25 mouse cellular contexts compared by ENCODE assay signal in the genomic region with DNA sequence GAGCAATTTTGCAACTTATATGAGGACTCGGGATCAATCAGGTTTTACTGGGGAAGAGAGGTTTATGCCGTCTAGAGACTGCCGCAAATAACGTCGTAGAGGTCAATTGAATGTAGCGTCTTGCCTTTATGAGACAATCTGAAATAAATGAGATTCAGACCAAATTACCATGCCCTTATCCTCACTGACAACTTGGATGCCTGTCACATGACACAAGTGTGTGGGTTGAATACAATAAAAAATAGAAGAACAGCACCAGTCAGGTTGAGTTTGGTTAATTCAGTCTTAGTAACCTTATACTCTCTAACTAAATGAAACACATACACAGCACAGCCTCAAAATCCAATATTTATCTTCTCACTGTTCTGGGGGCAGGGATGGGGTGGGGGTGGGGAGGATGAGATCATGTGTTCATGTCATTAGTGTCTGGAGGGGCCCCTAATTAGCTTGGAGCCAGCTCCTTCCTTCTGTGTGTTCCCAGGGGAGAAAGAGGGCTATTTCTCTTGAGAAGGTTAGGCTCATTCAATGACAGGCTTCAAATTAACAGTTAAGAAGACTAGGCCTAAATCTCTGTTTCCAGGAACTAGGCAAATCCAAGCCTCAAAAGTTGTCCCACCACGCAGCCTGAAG.
DNase-seq lines count a peak whose midpoint lies in the region; ATAC-seq and TF ChIP-seq lines count a peak whose summit lies in the region.
"Had no signal": no experiment of that assay in that cellular context is flagged by ENCODE, and none has a peak within 500 bp of the region (broad histone marks: within the 10 kb centered on the region; RNA-seq: fewer than 3 reads in every experiment).

No protein-coding gene starts in this region.

- 75% methylated on average over 7 of the region's 7 CpGs for WGBS in hindbrain, embryonic 11.5 days
- WGBS in hindbrain, embryonic 10.5 days = 80% methylated on average over 7 of the region's 7 CpGs
- 70% methylated on average over 7 of the region's 7 CpGs for WGBS in embryonic facial prominence, embryonic 11.5 days
- WGBS in midbrain, embryonic 13.5 days = 56% methylated on average over 7 of the region's 7 CpGs

- no peak overlapping the region for H3K4me3 ChIP-seq in hindbrain, embryonic 11.5 days (ENCODE audit: low read depth, low read length)
- H3K4me3 ChIP-seq in hindbrain, embryonic 10.5 days = no peak overlapping the region
- no peak overlapping the region for H3K4me3 ChIP-seq in CH12.LX (replicated peaks in 1 of 3; ENCODE audit: low read depth in 2 of 3, low read length in 2 of 3, poor library complexity in 1 of 3)
- H3K4me3 ChIP-seq in embryonic facial prominence, embryonic 11.5 days (ENCODE audit: low read depth, low read length) = no peak overlapping the region
- no peak overlapping the region for H3K4me3 ChIP-seq in midbrain, embryonic 13.5 days (replicated peaks)
- H3K4me3 ChIP-seq: heart, adult 2 months; left cerebral cortex, adult 2 months; limb, embryonic 10.5 days; liver, embryonic 15.5 days; lung, embryonic 15.5 days; myocyte had no signal

- no peak for TF ChIP-seq RAD21 in CH12.LX (IDR thresholded peaks at IDR 0.05; ENCODE audit: low read depth, low read length)

- no peaks in the 10 kb centered on the region for H3K36me3 ChIP-seq in hindbrain, embryonic 11.5 days (ENCODE audit: control insufficient read depth, insufficient read depth, low read length)
- no peaks in the 10 kb centered on the region for H3K36me3 ChIP-seq in hindbrain, embryonic 10.5 days
- H3K36me3 ChIP-seq in CH12.LX (replicated peaks in 1 of 2; ENCODE audit: control insufficient read depth in 1 of 2, insufficient read depth in 1 of 2, low read length in 1 of 2) = no peaks in the 10 kb centered on the region
- H3K36me3 ChIP-seq in embryonic facial prominence, embryonic 11.5 days (replicated peaks; ENCODE audit: control insufficient read depth, insufficient read depth, low read depth, low read length) = no peaks in the 10 kb centered on the region
- no peaks in the 10 kb centered on the region for H3K36me3 ChIP-seq in midbrain, embryonic 13.5 days
- H3K36me3 ChIP-seq: limb, embryonic 10.5 days; liver, embryonic 15.5 days; lung, embryonic 15.5 days had no signal

- no peak overlapping the region for H3K27ac ChIP-seq in hindbrain, embryonic 11.5 days (ENCODE audit: low read depth, low read length)
- H3K27ac ChIP-seq in hindbrain, embryonic 10.5 days = no peak overlapping the region
- no peak overlapping the region for H3K27ac ChIP-seq in CH12.LX (ENCODE audit: insufficient read depth, low read depth)
- no peak overlapping the region for H3K27ac ChIP-seq in embryonic facial prominence, embryonic 11.5 days (replicated peaks; ENCODE audit: low read depth, low read length)
- no peak overlapping the region for H3K27ac ChIP-seq in midbrain, embryonic 13.5 days
- H3K27ac ChIP-seq: heart, adult 2 months; kidney, postnatal 0 days; left cerebral cortex, adult 2 months; limb, embryonic 10.5 days; liver, embryonic 15.5 days; lung, embryonic 15.5 days had no signal

- no peak for DNase-seq in hindbrain, embryonic 11.5 days (ENCODE audit: low spot score)
- no peak for DNase-seq in hindbrain, embryonic 10.5 days (ENCODE audit: low spot score)
- DNase-seq in CH12.LX (ENCODE audit: extremely low read depth) = peak; percentile 4
- no peak for DNase-seq in embryonic facial prominence, embryonic 11.5 days (ENCODE audit: low spot score)
- no peak for DNase-seq in adrenal gland, postnatal 25 days
- no peak for DNase-seq in heart, adult 8-10 months (ENCODE audit: low spot score)
- no peak for DNase-seq in kidney, adult 11 months
- DNase-seq: adrenal gland, adult 2 months; cerebellum, adult 18-20 months; cerebellum, postnatal 14 days; embryo, embryonic 11 days; gastrocnemius, postnatal 36 days; heart, adult 2 months; kidney, adult 18-20 months; liver; lung, postnatal 4 days; thymus, adult 18-20 months; thymus, postnatal 36 days had no signal

- no peak overlapping the region for H3K9ac ChIP-seq in hindbrain, embryonic 11.5 days (ENCODE audit: low read depth, low read length)
- H3K9ac ChIP-seq in CH12.LX (ENCODE audit: insufficient read depth, low read depth) = no peak overlapping the region
- no peak overlapping the region for H3K9ac ChIP-seq in embryonic facial prominence, embryonic 11.5 days (replicated peaks; ENCODE audit: low read length)
- H3K9ac ChIP-seq in midbrain, embryonic 13.5 days (replicated peaks) = no peak overlapping the region
- H3K9ac ChIP-seq: liver, embryonic 15.5 days; lung, embryonic 15.5 days had no signal

- in situ Hi-C loops in CH12.LX (cut with MboI; ENCODE audit: low pct_ligation_motif_present, low pct_unique_long_range_greater_than_20kb, low sequenced_read_pairs) = no loop called here

- no peaks in the 10 kb centered on the region for H3K27me3 ChIP-seq in hindbrain, embryonic 11.5 days (ENCODE audit: control insufficient read depth, insufficient read depth, low read length)
- H3K27me3 ChIP-seq in hindbrain, embryonic 10.5 days (ENCODE audit: insufficient read depth, poor library complexity, severe bottlenecking) = no peaks in the 10 kb centered on the region
- H3K27me3 ChIP-seq in CH12.LX (replicated peaks) = no peaks in the 10 kb centered on the region
- H3K27me3 ChIP-seq in embryonic facial prominence, embryonic 11.5 days (ENCODE audit: control insufficient read depth, insufficient read depth, low read length) = no peaks in the 10 kb centered on the region
- H3K27me3 ChIP-seq in midbrain, embryonic 13.5 days = no peaks in the 10 kb centered on the region
- H3K27me3 ChIP-seq: liver, embryonic 15.5 days; lung, embryonic 15.5 days had no signal

- no peak for TF ChIP-seq EP300 in CH12.LX (IDR thresholded peaks at IDR 0.05; ENCODE audit: low read length)

- H3K9me3 ChIP-seq in hindbrain, embryonic 11.5 days (ENCODE audit: control insufficient read depth, low read length) = no peaks in the 10 kb centered on the region
- H3K9me3 ChIP-seq in hindbrain, embryonic 10.5 days = no peaks in the 10 kb centered on the region
- H3K9me3 ChIP-seq in CH12.LX (replicated peaks; ENCODE audit: low read length) = no peaks in the 10 kb centered on the region
- H3K9me3 ChIP-seq in embryonic facial prominence, embryonic 11.5 days (replicated peaks; ENCODE audit: control insufficient read depth, low read length) = no peaks in the 10 kb centered on the region
- H3K9me3 ChIP-seq in midbrain, embryonic 13.5 days = no peaks in the 10 kb centered on the region
- H3K9me3 ChIP-seq: limb, embryonic 10.5 days; liver, embryonic 15.5 days; lung, embryonic 15.5 days had no signal

- H3K79me2 ChIP-seq in CH12.LX (replicated peaks; ENCODE audit: control insufficient read depth, extremely low read depth, insufficient read depth, poor library complexity, severe bottlenecking) = no peaks in the 10 kb centered on the region

- no peak overlapping the region for H3K4me2 ChIP-seq in hindbrain, embryonic 11.5 days (replicated peaks; ENCODE audit: low read depth, low read length)
- no peak overlapping the region for H3K4me2 ChIP-seq in CH12.LX (ENCODE audit: insufficient read depth, low read depth, poor library complexity, severe bottlenecking)
- no peak overlapping the region for H3K4me2 ChIP-seq in embryonic facial prominence, embryonic 11.5 days (ENCODE audit: low read depth, low read length)
- no peak overlapping the region for H3K4me2 ChIP-seq in midbrain, embryonic 13.5 days (replicated peaks)
- H3K4me2 ChIP-seq: liver, embryonic 15.5 days; lung, embryonic 15.5 days had no signal

- no peaks in the 10 kb centered on the region for H3K4me1 ChIP-seq in hindbrain, embryonic 11.5 days (replicated peaks; ENCODE audit: control insufficient read depth, insufficient read depth, low read length)
- 0 out of 2 replicates have a peak, but pooled peaks cover 4% of the 10 kb centered on the region for H3K4me1 ChIP-seq in hindbrain, embryonic 10.5 days (replicated peaks)
- peaks cover 3 to 39% of the 10 kb centered on the region in 2 experiments; a peak in 3 of 4 replicates for H3K4me1 ChIP-seq in CH12.LX (ENCODE audit: control insufficient read depth in 1 of 2, insufficient read depth in 2 of 2)
- H3K4me1 ChIP-seq in embryonic facial prominence, embryonic 11.5 days (ENCODE audit: control insufficient read depth, insufficient read depth, low read length) = no peaks in the 10 kb centered on the region
- 0 out of 2 replicates have a peak, but pooled peaks cover 3% of the 10 kb centered on the region for H3K4me1 ChIP-seq in midbrain, embryonic 13.5 days (replicated peaks)
- H3K4me1 ChIP-seq: liver, embryonic 15.5 days; lung, embryonic 15.5 days had no signal

- no peak for TF ChIP-seq CTCF in CH12.LX (conservative IDR thresholded peaks at IDR 0.05 in 1 of 2, IDR thresholded peaks at IDR 0.05 in 1 of 2; ENCODE audit: low read depth in 2 of 2, low read length in 2 of 2)

- dilution Hi-C loops in CH12.LX (cut with MboI; ENCODE audit: extremely low pct_ligation_motif_present, extremely low pct_unique_long_range_greater_than_20kb, low sequenced_read_pairs) = no loop called here

- peak; percentile 63 for ATAC-seq in hindbrain, embryonic 11.5 days (ENCODE audit: low FRiP score)
- ATAC-seq in embryonic facial prominence, embryonic 11.5 days (replicated peaks; ENCODE audit: insufficient number of reproducible peaks, low FRiP score, low TSS enrichment, low read depth) = peak; percentile 48; the same call in 1 of the 2 replicates
- peak; percentile 66 for ATAC-seq in midbrain, embryonic 13.5 days

- no peak for TF ChIP-seq POLR2A in CH12.LX (IDR thresholded peaks at IDR 0.05; ENCODE audit: low read depth, low read length)

TF ChIP-seq in CH12.LX, 34 proteins besides CTCF, POLR2A, EP300 and RAD21 (continues in another document):
- no peak for TF ChIP-seq TBP (conservative IDR thresholded peaks at IDR 0.05; ENCODE audit: low read depth, low read length)
- no peak for TF ChIP-seq MEF2A (IDR thresholded peaks at IDR 0.05; ENCODE audit: borderline replicate concordance, low read depth, low read length)
- TF ChIP-seq NRF1 (IDR thresholded peaks at IDR 0.05; ENCODE audit: low read depth, low read length) = no peak
- no peak for TF ChIP-seq NELFE (IDR thresholded peaks at IDR 0.05; ENCODE audit: low read depth, low read length)
- TF ChIP-seq IRF4 (IDR thresholded peaks at IDR 0.05; ENCODE audit: low read depth, low read length) = no peak
- no peak for TF ChIP-seq SMC3 (IDR thresholded peaks at IDR 0.05; ENCODE audit: low read depth, low read length)
- no peak for TF ChIP-seq USF2 (conservative IDR thresholded peaks at IDR 0.05; ENCODE audit: low read depth, low read length)
- no peak for TF ChIP-seq HCFC1 (IDR thresholded peaks at IDR 0.05; ENCODE audit: low read depth, low read length)
- TF ChIP-seq UBTF (IDR thresholded peaks at IDR 0.05; ENCODE audit: low read depth, low read length) = no peak
- TF ChIP-seq POLR2AphosphoS2 (IDR thresholded peaks at IDR 0.05; ENCODE audit: low read depth, low read length) = no peak
- TF ChIP-seq ZMIZ1 (IDR thresholded peaks at IDR 0.05; ENCODE audit: low read depth, low read length) = no peak
- TF ChIP-seq MYC (IDR thresholded peaks at IDR 0.05; ENCODE audit: low read depth, low read length) = no peak
- TF ChIP-seq KAT2A (IDR thresholded peaks at IDR 0.05; ENCODE audit: insufficient replicate concordance, low read length) = no peak
- TF ChIP-seq SIN3A (IDR thresholded peaks at IDR 0.05; ENCODE audit: low read length) = no peak
- no peak for TF ChIP-seq ELF1 (IDR thresholded peaks at IDR 0.05; ENCODE audit: low read depth, low read length)
